In genomic region chr17:64922235-64922634, GRCm38 (mm10) we compare ENCODE assay signal across 16 mouse cellular contexts.
"Had no signal": no experiment of that assay in that cellular context is flagged by ENCODE, and none has a peak within 500 bp of the region (broad histone marks: within the 10 kb centered on the region; RNA-seq: fewer than 3 reads in every experiment).

No protein-coding gene starts in this region.

- H3K4me3 ChIP-seq: limb, embryonic 10.5 days; liver, embryonic 15.5 days; midbrain, embryonic 10.5 days; myocyte; neural tube, embryonic 15.5 days; stomach, embryonic 15.5 days had no signal

- H3K27ac ChIP-seq: limb, embryonic 10.5 days; liver, embryonic 15.5 days; midbrain, embryonic 10.5 days; neural tube, embryonic 15.5 days; stomach, embryonic 15.5 days had no signal

- H3K4me1 ChIP-seq: limb, embryonic 10.5 days; liver, embryonic 15.5 days; midbrain, embryonic 10.5 days; stomach, embryonic 15.5 days had no signal

- H3K36me3 ChIP-seq: limb, embryonic 10.5 days; liver, embryonic 15.5 days; midbrain, embryonic 10.5 days; neural tube, embryonic 15.5 days; stomach, embryonic 15.5 days had no signal

- H3K4me2 ChIP-seq: liver, embryonic 11.5 days; liver, embryonic 15.5 days; neural tube, embryonic 15.5 days; stomach, embryonic 15.5 days had no signal

- H3K27me3 ChIP-seq: liver, embryonic 15.5 days; neural tube, embryonic 15.5 days; stomach, embryonic 15.5 days had no signal

- ATAC-seq: lung, postnatal 0 days had no signal

- H3K9me3 ChIP-seq: limb, embryonic 10.5 days; liver, embryonic 15.5 days; midbrain, embryonic 10.5 days; neural tube, embryonic 15.5 days; stomach, embryonic 15.5 days had no signal

- DNase-seq: kidney, adult 8-10 months; kidney, postnatal 25 days; layer of hippocampus, adult 9-11 months; lung, adult 2 months; lung, postnatal 4 days; midbrain, embryonic 14.5 days; thymus, adult 2 months; thymus, postnatal 25 days had no signal

- H3K9ac ChIP-seq: liver, embryonic 15.5 days; neural tube, embryonic 15.5 days; stomach, embryonic 15.5 days had no signal
